Mouse (Mus musculus) gastrocnemius, postnatal 10 days (tissue): ENCODE results near the gene Hectd3. TPM values are rescaled to one million over a fixed set of nuclear protein-coding genes. Genes with fewer than 3 reads are reported as not detected.

ENCODE experiments used
- DNase-seq: peaks from one replicate; pipeline ENCODE4 v3.0.0; 2021; ENCODE audit warnings: mixed read lengths
- long read RNA-seq, 2 experiments: library from polyadenylated mRNA; stranded (forward); transcript quantifications; one replicate each; pipeline ENCODE4 v2.0.0; 2021
- total RNA-seq, 2 experiments: library from RNA; stranded (reverse); gene quantifications; 2 replicates each; pipeline ENCODE4 v1.2.3; 2021

Gene Hectd3
- total RNA-seq = 10 to 100 TPM; 16.6 to 17.3 TPM
- long read RNA-seq, experiment 1, full-length matches to known transcripts = 29 of 39 reads
- long read RNA-seq, experiment 1, partial matches to known transcripts = 6 of 39 reads
- long read RNA-seq, experiment 1, other reads (novel, unspliced or antisense) = 4 of 39 reads
- long read RNA-seq, experiment 2, full-length matches to known transcripts = 20 of 28 reads
- long read RNA-seq, experiment 2, partial matches to known transcripts = 4 of 28 reads
- long read RNA-seq, experiment 2, other reads (novel, unspliced or antisense) = 4 of 28 reads

- DNase-seq = peak; percentile 54
These were observed at the start of gene Hectd3 for GRCm38 (mm10) chr4:116995131-116995797. Hectd3 (plus strand) TSS chr4:116995317.

- no peak for DNase-seq
These were observed 43.5 kb upstream of the Hectd3 start for GRCm38 (mm10) chr4:116951642-116952041.

GRCm38 (mm10) chr4:116954951-116955350, 40.2 kb upstream of the Hectd3 start:
- no peak for DNase-seq

- no peak for DNase-seq
These were observed 18.6 kb upstream of the Hectd3 start for GRCm38 (mm10) chr4:116976503-116976902.

GRCm38 (mm10) chr4:116985681-116986080, 9.4 kb upstream of the Hectd3 start:
- no peak for DNase-seq

- peak; percentile 62 for DNase-seq
These were observed 8.6 kb upstream of the Hectd3 start for GRCm38 (mm10) chr4:116986400-116987121.

- no peak for DNase-seq
These were observed 8.0 kb upstream of the Hectd3 start for GRCm38 (mm10) chr4:116987122-116987456.

- no peak for DNase-seq
These were observed 5.4 kb upstream of the Hectd3 start for GRCm38 (mm10) chr4:116989731-116990130.

- peak; percentile 80 for DNase-seq
These were observed 3.8 kb upstream of the Hectd3 start for GRCm38 (mm10) chr4:116991366-116991765.

- DNase-seq = peak; percentile 91
These were observed 1.2 kb upstream of the Hectd3 start, which contains the start of gene Urod for GRCm38 (mm10) chr4:116993672-116994621. Urod (minus strand) TSS chr4:116994413.

- DNase-seq = peak; percentile 29
These were observed 650 bp downstream of the Hectd3 start for GRCm38 (mm10) chr4:116995798-116996135.

- DNase-seq = no peak
These were observed 4.5 kb downstream of the Hectd3 start for GRCm38 (mm10) chr4:116999513-117000154.

GRCm38 (mm10) chr4:117001957-117002356, 6.8 kb downstream of the Hectd3 start:
- no peak for DNase-seq

- peak; percentile 50 for DNase-seq
These were observed 7.7 kb downstream of the Hectd3 start for GRCm38 (mm10) chr4:117002543-117003521.

- no peak for DNase-seq
These were observed 9.5 kb downstream of the Hectd3 start for GRCm38 (mm10) chr4:117004649-117005048.

- DNase-seq = no peak
These were observed 10.7 kb downstream of the Hectd3 start for GRCm38 (mm10) chr4:117005611-117006400.

GRCm38 (mm10) chr4:117007058-117007457, 11.9 kb downstream of the Hectd3 start:
- DNase-seq = no peak

- DNase-seq = no peak
These were observed 15.1 kb downstream of the Hectd3 start for GRCm38 (mm10) chr4:117010231-117010630.

- DNase-seq = no peak
These were observed 18.5 kb downstream of the Hectd3 start for GRCm38 (mm10) chr4:117013596-117013995.
